Comparison of ENCODE assay signal across 9 mouse cellular contexts in the genomic region with DNA sequence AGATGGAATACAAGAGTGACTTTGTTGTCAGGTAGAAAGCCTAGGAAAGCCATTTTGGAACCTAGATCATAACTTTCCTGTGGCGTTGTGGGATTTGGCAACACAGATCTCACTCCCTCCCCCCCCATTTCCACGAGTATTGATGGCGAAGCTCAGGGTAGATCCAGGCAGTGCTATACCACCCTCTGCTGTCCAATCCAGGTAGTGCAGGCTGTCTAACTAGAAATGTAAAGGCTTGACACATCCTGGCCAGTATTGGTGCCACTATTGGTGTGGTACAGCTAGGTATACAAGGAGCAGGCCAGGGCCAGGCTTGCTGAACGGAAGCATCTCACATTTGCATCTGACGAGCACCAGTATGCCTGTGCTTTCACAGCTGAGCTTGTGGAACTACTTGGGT. TPM values are rescaled to one million over a fixed set of nuclear protein-coding genes. Genes with fewer than 3 reads are reported as not detected.
DNase-seq lines count a peak whose midpoint lies in the region; ATAC-seq lines count a peak whose summit lies in the region.
"Had no signal": no experiment of that assay in that cellular context is flagged by ENCODE, and none has a peak within 500 bp of the region (broad histone marks: within the 10 kb centered on the region; RNA-seq: fewer than 3 reads in every experiment).

No protein-coding gene starts in this region.

- 0 out of 2 replicates have a peak, but pooled peaks have one; percentile 65 for ATAC-seq in cerebellum, adult (ENCODE audit: insufficient number of reproducible peaks, low FRiP score, low TSS enrichment)
- ATAC-seq in forebrain, embryonic 13.5 days = peak; percentile 71
- ATAC-seq in hindbrain, embryonic 12.5 days (ENCODE audit: low FRiP score) = peak; percentile 69

- H3K4me1 ChIP-seq in forebrain, embryonic 13.5 days = no peaks in the 10 kb centered on the region
- no peaks in the 10 kb centered on the region for H3K4me1 ChIP-seq in hindbrain, embryonic 12.5 days

- no peaks in the 10 kb centered on the region for H3K9me3 ChIP-seq in forebrain, embryonic 13.5 days (replicated peaks)
- no peaks in the 10 kb centered on the region for H3K9me3 ChIP-seq in hindbrain, embryonic 12.5 days (replicated peaks)

- H3K9ac ChIP-seq in forebrain, embryonic 13.5 days = no peak overlapping the region
- H3K9ac ChIP-seq in hindbrain, embryonic 12.5 days = no peak overlapping the region

- peak; percentile 89 for DNase-seq in NIH3T3 (ENCODE audit: low read depth)
- DNase-seq in layer of hippocampus, adult 9-11 months = peak; percentile 78
- peak; percentile 66 for DNase-seq in lung, postnatal 25 days (ENCODE audit: low spot score)
- peak; percentile 80 for DNase-seq in right cerebral cortex, adult 18-20 months
- DNase-seq in urinary bladder, postnatal 36 days (ENCODE audit: low spot score in 2 of 2) = peak; percentile 70

- H3K27me3 ChIP-seq in forebrain, embryonic 13.5 days = no peaks in the 10 kb centered on the region
- H3K27me3 ChIP-seq in hindbrain, embryonic 12.5 days = no peaks in the 10 kb centered on the region

- no peak overlapping the region for H3K27ac ChIP-seq in forebrain, embryonic 13.5 days
- H3K27ac ChIP-seq in hindbrain, embryonic 12.5 days = no peak overlapping the region

- WGBS in forebrain, embryonic 13.5 days = 16% methylated on average over 5 of the region's 5 CpGs
- 19% methylated on average over 5 of the region's 5 CpGs for WGBS in hindbrain, embryonic 12.5 days

- no peaks in the 10 kb centered on the region for H3K36me3 ChIP-seq in forebrain, embryonic 13.5 days (ENCODE audit: poor library complexity, severe bottlenecking)
- H3K36me3 ChIP-seq in hindbrain, embryonic 12.5 days = no peaks in the 10 kb centered on the region

- H3K4me2 ChIP-seq in forebrain, embryonic 13.5 days = no peak overlapping the region
- no peak overlapping the region for H3K4me2 ChIP-seq in hindbrain, embryonic 12.5 days (replicated peaks)

- H3K4me3 ChIP-seq in forebrain, embryonic 13.5 days = no peak overlapping the region
- no peak overlapping the region for H3K4me3 ChIP-seq in hindbrain, embryonic 12.5 days
- H3K4me3 ChIP-seq: megakaryocyte, embryonic 14.5 days had no signal

RNA-seq across cellular contexts. Expression of a gene that starts 18.6 kb away (rescaled TPM):
- 2.7 and 3.2 TPM in 2 replicates for polyA plus RNA-seq in forebrain, embryonic 13.5 days (2015; fragmentation: Nextera tagmentation; extraction: Ambion mirVana)
- polyA plus RNA-seq in hindbrain, embryonic 12.5 days (2016; fragmentation: Nextera tagmentation; extraction: Ambion mirVana) = 3.6 and 4.8 TPM in 2 replicates

RNA-seq across cellular contexts. Expression of a gene that starts 55.3 kb away (rescaled TPM):
- 0.01 and 0.14 TPM in 2 replicates for polyA plus RNA-seq in forebrain, embryonic 13.5 days (2015; fragmentation: Nextera tagmentation; extraction: Ambion mirVana)
- 0.04 TPM in 1 of 2 replicates, not detected in the other for polyA plus RNA-seq in hindbrain, embryonic 12.5 days (2016; fragmentation: Nextera tagmentation; extraction: Ambion mirVana)
